ENCODE assay signal across 9 mouse cellular contexts in genomic region chrX:143080458-143081336, GRCm38 (mm10). TPM values are rescaled to one million over a fixed set of nuclear protein-coding genes. Genes with fewer than 3 reads are reported as not detected.
DNase-seq lines count a peak whose midpoint lies in the region; ATAC-seq lines count a peak whose summit lies in the region.
"Had no signal": no experiment of that assay in that cellular context is flagged by ENCODE, and none has a peak within 500 bp of the region (broad histone marks: within the 10 kb centered on the region; RNA-seq: fewer than 3 reads in every experiment).

No protein-coding gene starts in this region.

- no peak for DNase-seq in kidney, postnatal 36 days
- DNase-seq in heart, adult 8-10 months (ENCODE audit: low spot score): peak; percentile 12
- peak; percentile 21 for DNase-seq in right cerebral cortex, postnatal 4 days
- DNase-seq in adrenal gland, adult 18-20 months (ENCODE audit: low spot score in 2 of 2): no peak
- no peak for DNase-seq in spleen, adult 12 weeks (ENCODE audit: low spot score)

- H3K9me3 ChIP-seq in kidney, embryonic 14.5 days (ENCODE audit: control insufficient read depth, low read length): no peaks in the 10 kb centered on the region
- no peaks in the 10 kb centered on the region for H3K9me3 ChIP-seq in limb, embryonic 13.5 days

- no peaks in the 10 kb centered on the region; the same call in 1 of the 2 replicates for H3K27me3 ChIP-seq in kidney, embryonic 14.5 days (ENCODE audit: control insufficient read depth, insufficient read depth, low read length)
- H3K27me3 ChIP-seq in limb, embryonic 13.5 days: peaks cover 68% of the 10 kb centered on the region
- H3K27me3 ChIP-seq: CH12.LX had no signal

- 22% methylated on average over 21 of the region's 23 CpGs for WGBS in kidney, embryonic 14.5 days
- 15% methylated on average over 22 of the region's 23 CpGs for WGBS in limb, embryonic 13.5 days

- ATAC-seq in kidney, embryonic 14.5 days (ENCODE audit: low FRiP score, low TSS enrichment): peak; percentile 74
- peak; percentile 82 for ATAC-seq in limb, embryonic 13.5 days (ENCODE audit: low FRiP score, low read depth)

- peak overlapping the region; percentile 46 for H3K4me2 ChIP-seq in kidney, embryonic 14.5 days (replicated peaks; ENCODE audit: low read depth, low read length)
- peak overlapping the region; percentile 62 for H3K4me2 ChIP-seq in limb, embryonic 13.5 days (replicated peaks)

- peak overlapping the region; percentile 22 for H3K4me3 ChIP-seq in kidney, embryonic 14.5 days (ENCODE audit: low read length)
- H3K4me3 ChIP-seq in brown adipose tissue, adult 24 weeks (ENCODE audit: insufficient read depth, low read depth, low read length): peak overlapping the region; percentile 37
- H3K4me3 ChIP-seq in limb, embryonic 13.5 days: peak overlapping the region; percentile 29

- H3K36me3 ChIP-seq in kidney, embryonic 14.5 days (ENCODE audit: control insufficient read depth, insufficient read depth, low read length): no peaks in the 10 kb centered on the region
- no peaks in the 10 kb centered on the region for H3K36me3 ChIP-seq in limb, embryonic 13.5 days

- H3K27ac ChIP-seq in kidney, embryonic 14.5 days (ENCODE audit: low read depth, low read length): no peak overlapping the region
- no peak overlapping the region for H3K27ac ChIP-seq in brown adipose tissue, adult 24 weeks (replicated peaks; ENCODE audit: low read depth, low read length)
- H3K27ac ChIP-seq in limb, embryonic 13.5 days: no peak overlapping the region; the same call in 1 of the 2 replicates

- no peak overlapping the region for H3K9ac ChIP-seq in kidney, embryonic 14.5 days (ENCODE audit: low read depth, low read length)
- H3K9ac ChIP-seq in limb, embryonic 13.5 days: peak overlapping the region; percentile 31; the same call in 1 of the 2 replicates

- no peaks in the 10 kb centered on the region for H3K4me1 ChIP-seq in kidney, embryonic 14.5 days (ENCODE audit: control insufficient read depth, insufficient read depth, low read length)
- no peaks in the 10 kb centered on the region for H3K4me1 ChIP-seq in brown adipose tissue, adult 24 weeks (ENCODE audit: control insufficient read depth, insufficient read depth, insufficient read length, low read length)
- 0 out of 2 replicates have a peak, but pooled peaks cover 5% of the 10 kb centered on the region for H3K4me1 ChIP-seq in limb, embryonic 13.5 days

RNA-seq across cellular contexts. Expression of gene Rtl9, which starts 18.7 kb away (rescaled TPM):
- polyA plus RNA-seq in kidney, embryonic 14.5 days (2014; fragmentation: Nextera tagmentation; extraction: Ambion mirVana): 0.13 and 0.14 TPM in 2 replicates
- 0.32 TPM in 1 of 2 replicates, not detected in the other for polyA plus RNA-seq in brown adipose tissue, adult 24 weeks (2012; ENCODE audit: insufficient read depth, insufficient read length, missing spikeins)
- total RNA-seq in heart, adult 8-10 months (2022): under 1 TPM in 3 of 4 experiments, not detected in 1; 0.09 to 0.17 (median 0.16) TPM
- polyA plus RNA-seq in limb, embryonic 13.5 days (2015; fragmentation: Nextera tagmentation; extraction: Ambion mirVana): 0.41 and 0.60 TPM in 2 replicates
- under 1 TPM in 1 of 2 experiments, not detected in 1; 0.13 TPM for total RNA-seq in adrenal gland, adult 18-20 months (2021)

Comparison
In these comparisons a context has a peak if more than half of its experiments do, and no peak if none do; other contexts are left out.
1. DNase-seq: peak in heart, adult 8-10 months (single experiment) and right cerebral cortex, postnatal 4 days (single experiment); none in kidney, postnatal 36 days (0 of 2), adrenal gland, adult 18-20 months (0 of 2) and spleen, adult 12 weeks (single experiment).
2. Peak in every context shown above with its lines, with median percentiles within 50 percentile points of each other: H3K4me3 ChIP-seq.